Mouse (Mus musculus) lung, adult 2 months (tissue): ENCODE data around the gene Midn. TPM values are rescaled to one million over a fixed set of nuclear protein-coding genes. Genes with fewer than 3 reads are reported as not detected.

Experiments
- DNase-seq: peaks from one replicate; pipeline ENCODE4 v3.0.0; 2022
- H3K4me1 ChIP-seq: fragments of 200-500 bp; 2 replicates; pipeline ENCODE4 v1.6.1; 2011; ENCODE audit warnings: low read length; ENCODE audit not compliant: control insufficient read depth, insufficient read depth
- H3K4me3 ChIP-seq: fragments of 200-500 bp; replicated peaks from 2 replicates; pipeline ENCODE3; 2011; ENCODE audit warnings: low read depth, mild to moderate bottlenecking, control low read depth, low read length; ENCODE audit errors: extremely low read depth
- CTCF ChIP-seq: fragments of 200-500 bp; IDR thresholded peaks from 2 replicates; pipeline ENCODE4 v1.5.1; 2011; ENCODE audit warnings: mild to moderate bottlenecking, low read length, control low read depth; ENCODE audit not compliant: insufficient read depth
- POLR2A ChIP-seq: fragments of 200-500 bp; IDR thresholded peaks from 2 replicates; pipeline ENCODE4 v1.6.1; 2011; ENCODE audit warnings: low read depth, mild to moderate bottlenecking, control low read depth, low read length, borderline replicate concordance; ENCODE audit errors: extremely low read depth
- WGBS: fragments of 180-500 bp; shearing (Covaris S2); methylation state at CpG from one replicate; pipeline ENCODE4 v1.1.7; 2018; 5-methylcytosine and 5-hydroxymethylcytosine counted together
- polyA plus RNA-seq: library from polyadenylated mRNA; depleted of rRNA; stranded (reverse); fragments of >200 nt; gene quantifications from 2 replicates; pipeline ENCODE4 v1.2.3, GENCODE M21; 2012; rRNA removed

Midn gene
- polyA plus RNA-seq, 1 experiment = 110 TPM

DNA sequence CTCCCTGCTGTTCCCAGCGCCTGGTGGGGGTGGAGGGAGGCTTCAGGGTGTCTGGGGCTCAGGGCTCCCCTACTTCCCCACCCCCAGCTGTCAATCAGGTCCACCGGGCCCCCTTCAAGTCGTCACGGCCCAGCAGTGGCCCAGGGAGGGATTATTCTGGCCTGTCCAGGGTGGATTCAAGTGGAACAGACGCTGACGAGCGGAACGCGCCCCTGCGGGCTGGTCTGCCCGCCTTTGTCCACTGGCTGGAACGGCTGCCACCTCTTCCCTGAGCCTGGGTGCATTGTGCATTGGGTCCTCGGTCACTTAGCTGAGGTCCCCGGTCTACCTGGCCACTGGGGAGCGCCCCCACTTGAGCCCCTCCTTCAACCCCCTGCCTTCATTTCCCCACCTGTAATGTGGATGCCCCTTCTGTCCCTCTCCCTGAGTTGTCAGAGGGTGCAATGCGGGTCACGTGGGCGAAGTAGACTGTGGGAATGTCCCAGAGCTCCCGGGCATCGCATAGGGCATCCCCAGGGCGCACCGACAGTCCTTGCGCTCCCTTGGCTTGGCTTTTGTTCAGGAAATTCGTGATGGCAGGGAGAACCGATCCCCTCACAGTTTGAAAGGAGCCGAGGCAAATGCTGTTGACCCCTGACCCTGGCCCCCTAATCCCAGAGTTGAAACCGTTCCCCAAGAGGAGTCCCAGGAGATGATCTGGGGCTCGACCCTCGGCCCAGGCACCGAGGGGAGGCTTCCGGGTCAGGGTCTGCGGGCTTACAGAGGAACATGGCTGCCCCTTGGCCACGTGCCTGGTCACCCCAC, 48.9 kb downstream of the Midn start:
- no peak for DNase-seq
- Histone ChIP-seq H3K4me3 (no peak overlapping the region), H3K4me1 (no peaks in the 10 kb centered on the region)
- TF ChIP-seq POLR2A = no peak
- TF ChIP-seq CTCF = no peak
- WGBS = 75% methylated on average over 33 of the region's 33 CpGs

DNA sequence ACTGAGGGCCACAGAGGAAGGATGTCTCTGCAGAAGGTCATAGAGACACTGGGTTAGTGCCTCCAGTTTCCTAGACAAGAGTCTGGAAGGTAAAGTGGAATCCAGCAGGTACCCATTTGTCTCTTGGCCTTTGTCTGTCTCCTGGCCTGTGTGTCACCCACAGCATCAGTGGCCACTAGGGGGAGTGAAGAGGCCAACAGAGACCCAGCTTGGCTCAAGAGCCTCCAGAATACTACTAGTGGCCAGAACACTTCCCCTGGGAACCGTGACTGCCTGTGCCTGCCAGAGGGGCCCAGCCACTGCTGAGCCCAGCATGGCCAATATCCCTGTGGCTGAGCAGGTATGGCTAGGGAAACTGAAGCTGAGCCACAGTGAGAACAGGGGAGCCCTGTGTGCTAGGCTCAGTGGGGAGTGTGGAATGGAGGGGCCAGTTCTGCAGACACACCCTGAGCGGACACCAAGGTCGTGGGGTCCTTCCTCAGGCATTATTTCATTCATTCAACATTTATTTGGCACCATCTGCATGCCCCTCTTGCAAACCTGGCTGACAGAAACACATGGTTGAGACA, 51.5 kb downstream of the Midn start:
- 57% methylated on average over 3 of the region's 3 CpGs for WGBS
- Histone ChIP-seq H3K4me1 (no peaks in the 10 kb centered on the region), H3K4me3 (no peak overlapping the region)
- DNase-seq = peak; percentile 66
- TF ChIP-seq POLR2A (no peak), CTCF (peak; percentile 93)

GRCm38 (mm10) chr10:80200485-80200884, 52.4 kb downstream of the Midn start:
- WGBS = 76% methylated on average over 6 of the region's 6 CpGs
- H3K4me3 ChIP-seq = no peak overlapping the region

DNA sequence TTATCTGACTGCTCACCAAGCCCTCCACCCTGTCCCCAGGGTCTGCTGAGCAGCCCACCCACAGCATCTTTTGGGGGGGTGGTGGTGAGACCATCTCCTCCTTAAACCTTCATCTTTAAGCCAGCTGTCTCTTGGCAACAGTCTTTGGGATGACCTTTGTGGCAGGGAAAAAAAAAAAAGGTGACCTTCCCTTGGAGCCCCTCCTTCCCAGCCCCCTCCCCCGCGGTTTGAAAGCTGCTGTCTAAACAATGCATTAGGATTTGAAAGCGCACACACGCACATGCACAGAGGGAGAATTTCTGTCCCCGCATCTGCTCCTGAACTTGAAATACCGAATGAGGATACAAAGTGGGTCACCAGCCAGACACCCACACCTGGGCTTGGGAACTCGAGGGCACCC, 56.0 kb downstream of the Midn start:
- Histone ChIP-seq H3K4me1 (no peaks in the 10 kb centered on the region), H3K4me3 (no peak overlapping the region)
- DNase-seq = no peak
- TF ChIP-seq CTCF (no peak), POLR2A (no peak)
- WGBS = 28% methylated on average over 7 of the region's 7 CpGs

More at GRCm38 (mm10) chr10:80200485-80200884, 52.4 kb downstream of the Midn start:
- H3K4me1 ChIP-seq = no peaks in the 10 kb centered on the region
- TF ChIP-seq CTCF = no peak
- TF ChIP-seq POLR2A = no peak
- no peak for DNase-seq

DNA sequence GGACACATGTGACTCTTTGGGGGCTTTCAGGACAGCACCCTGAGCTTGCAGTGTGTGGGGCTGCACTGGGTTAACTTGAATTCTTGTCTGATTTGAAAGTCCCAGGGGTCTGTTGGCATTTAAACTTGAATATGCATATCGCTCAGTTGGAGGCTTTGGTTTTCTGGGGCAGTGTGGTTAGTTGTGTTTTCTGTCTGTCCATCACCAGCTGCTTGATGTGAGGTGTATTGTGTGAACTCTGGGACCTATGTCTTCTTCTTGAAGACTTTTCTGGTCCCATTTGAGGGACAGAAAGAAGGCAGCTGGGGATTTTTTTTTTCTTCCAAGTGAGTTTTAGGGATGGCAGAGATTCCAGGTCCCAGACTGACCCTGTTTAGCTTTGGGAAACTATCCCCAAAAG, 59.1 kb downstream of the Midn start:
- Histone ChIP-seq H3K4me1 (no peaks in the 10 kb centered on the region), H3K4me3 (no peak overlapping the region)
- 75% methylated on average over 1 of the region's 1 CpGs for WGBS
- TF ChIP-seq CTCF (no peak), POLR2A (no peak)
- no peak for DNase-seq

DNA sequence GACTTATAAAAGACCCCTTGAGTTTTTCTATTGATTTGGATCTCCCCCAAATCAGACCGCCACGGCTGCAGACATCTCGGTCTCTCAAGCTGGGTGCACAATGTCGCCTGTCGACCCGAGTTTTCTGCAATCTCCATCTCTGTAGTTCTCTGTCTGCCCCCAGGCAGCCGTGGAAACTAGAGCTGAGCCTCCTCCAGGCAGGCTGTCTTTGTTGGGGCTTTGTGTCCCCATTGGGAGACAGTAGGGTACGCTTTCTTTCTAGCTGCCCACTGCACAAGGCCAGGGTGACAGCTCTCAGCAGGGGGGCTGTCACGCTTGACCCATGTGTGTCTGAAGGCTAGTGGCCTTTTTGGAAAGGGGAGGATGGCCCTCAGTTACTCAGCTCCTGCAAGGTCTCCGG, 59.6 kb downstream of the Midn start:
- WGBS = 79% methylated on average over 10 of the region's 10 CpGs
- no peak for TF ChIP-seq POLR2A
- TF ChIP-seq CTCF = no peak

More for the DNA sequence above, 59.6 kb downstream of the Midn start:
- H3K4me1 ChIP-seq = no peaks in the 10 kb centered on the region
- no peak for DNase-seq
- H3K4me3 ChIP-seq = no peak overlapping the region

Other genes starting within 250 kb of the Midn start
- gene Med16, start 239.3 kb upstream of the Midn start, polyA plus RNA-seq = 76.2 and 79.1 TPM in 2 replicates
- gene Gm26602, start 237.4 kb upstream of the Midn start, polyA plus RNA-seq = not detected in 2 replicates
- 20.9 and 24.4 TPM in 2 replicates for gene Kiss1r, start 231.3 kb upstream of the Midn start, polyA plus RNA-seq
- 129 and 162 TPM in 2 replicates for gene R3hdm4, start 227.1 kb upstream of the Midn start, polyA plus RNA-seq
- gene Arid3a, start 221.2 kb upstream of the Midn start, polyA plus RNA-seq = 7.8 and 8.6 TPM in 2 replicates
- 33.5 and 35.5 TPM in 2 replicates for gene Wdr18, start 188.1 kb upstream of the Midn start, polyA plus RNA-seq
- 0.33 TPM in 1 of 2 replicates, not detected in the other for gene Grin3b, start 177.6 kb upstream of the Midn start, polyA plus RNA-seq
- 294 and 318 TPM in 2 replicates for gene Tmem259, start 163.9 kb upstream of the Midn start, polyA plus RNA-seq
- gene Cnn2, start 159.7 kb upstream of the Midn start, polyA plus RNA-seq = 387 and 395 TPM in 2 replicates
- 31.4 and 38.2 TPM in 2 replicates for gene Abca7, start 151.8 kb upstream of the Midn start, polyA plus RNA-seq
- 102 and 103 TPM in 2 replicates for gene Arhgap45, start 131.6 kb upstream of the Midn start, polyA plus RNA-seq
- 199 and 208 TPM in 2 replicates for gene Polr2e, start 108.5 kb upstream of the Midn start, polyA plus RNA-seq
- 581 and 623 TPM in 2 replicates for gene Gpx4, start 101.1 kb upstream of the Midn start, polyA plus RNA-seq
- gene Sbno2, start 42.7 kb upstream of the Midn start, polyA plus RNA-seq = 83.7 and 85.8 TPM in 2 replicates
- gene Stk11, start 32.5 kb upstream of the Midn start, polyA plus RNA-seq = 161 and 168 TPM in 2 replicates
- gene Atp5d, start 9.6 kb upstream of the Midn start, polyA plus RNA-seq = 709 and 1,054 TPM in 2 replicates
- 29.9 and 31.5 TPM in 2 replicates for gene Cbarp, start 7.4 kb upstream of the Midn start, polyA plus RNA-seq
- gene Cirbp, start 17.7 kb downstream of the Midn start, polyA plus RNA-seq = 162 and 200 TPM in 2 replicates
- 11.2 and 14.0 TPM in 2 replicates for gene 1600002K03Rik, start 24.7 kb downstream of the Midn start, polyA plus RNA-seq
- gene Efna2, start 31.2 kb downstream of the Midn start, polyA plus RNA-seq = 3.6 and 4.7 TPM in 2 replicates
- gene Mum1, start 78.2 kb downstream of the Midn start, polyA plus RNA-seq = 39.6 and 42.0 TPM in 2 replicates
- 421 and 497 TPM in 2 replicates for gene Ndufs7, start 100.8 kb downstream of the Midn start, polyA plus RNA-seq
- 26.4 and 29.7 TPM in 2 replicates for gene Gamt, start 112.7 kb downstream of the Midn start, polyA plus RNA-seq
- gene Dazap1, start 113.2 kb downstream of the Midn start, polyA plus RNA-seq = 65.9 and 68.5 TPM in 2 replicates
- 1,318 and 1,397 TPM in 2 replicates for gene Rps15, start 144.2 kb downstream of the Midn start, polyA plus RNA-seq
- 3.8 and 4.1 TPM in 2 replicates for gene Apc2, start 147.7 kb downstream of the Midn start, polyA plus RNA-seq
- 58.4 and 62.4 TPM in 2 replicates for gene 2310011J03Rik, start 172.3 kb downstream of the Midn start, polyA plus RNA-seq
- gene Pcsk4, start 181.2 kb downstream of the Midn start, polyA plus RNA-seq = 9.8 and 10.4 TPM in 2 replicates
- 23.7 and 26.8 TPM in 2 replicates for gene Reep6, start 181.7 kb downstream of the Midn start, polyA plus RNA-seq
- 87.6 and 89.2 TPM in 2 replicates for gene Adamtsl5, start 200.1 kb downstream of the Midn start, polyA plus RNA-seq
- gene Plk5, start 208.2 kb downstream of the Midn start, polyA plus RNA-seq = 5.5 and 6.0 TPM in 2 replicates
- 37.5 and 48.3 TPM in 2 replicates for gene Mex3d, start 239.4 kb downstream of the Midn start, polyA plus RNA-seq